Mouse (Mus musculus) bone marrow, adult 2 months (tissue): ENCODE results near the gene Cngb1. TPM values are rescaled to one million over a fixed set of nuclear protein-coding genes. Genes with fewer than 3 reads are reported as not detected.
A peak's percentile ranks its signal among the peaks of the same experiment; 100 is the strongest.

Experiments
- H3K27ac ChIP-seq: fragments of 200-500 bp; 2 replicates; pipeline ENCODE4 v1.5.1; 2012; ENCODE audit warnings: low read depth, mild to moderate bottlenecking, control low read depth, inconsistent platforms, low read length; ENCODE audit not compliant: control insufficient read depth, poor library complexity, insufficient read depth
- H3K4me1 ChIP-seq: fragments of 200-500 bp; 2 replicates; pipeline ENCODE4 v1.6.1; 2011; ENCODE audit warnings: low read length; ENCODE audit not compliant: control insufficient read depth, insufficient read depth
- H3K4me3 ChIP-seq: fragments of 200-500 bp; replicated peaks from 2 replicates; pipeline ENCODE3; 2011; ENCODE audit warnings: mild to moderate bottlenecking, low read depth, low read length, control low read depth; ENCODE audit not compliant: control insufficient read depth
- CTCF ChIP-seq: fragments of 200-500 bp; IDR thresholded peaks from 2 replicates; pipeline ENCODE4 v1.5.1; 2011; ENCODE audit warnings: low read length, control low read depth; ENCODE audit not compliant: control insufficient read depth, insufficient read depth
- POLR2A ChIP-seq: fragments of 200-500 bp; IDR thresholded peaks from 2 replicates; pipeline ENCODE4 v1.6.1; 2011; ENCODE audit warnings: low read depth, mild to moderate bottlenecking, control low read depth, low read length, borderline replicate concordance; ENCODE audit not compliant: control insufficient read depth
- WGBS: fragments of 180-500 bp; shearing (Covaris S2); methylation state at CpG from one replicate; pipeline ENCODE4 v1.1.7; 2018; 5-methylcytosine and 5-hydroxymethylcytosine counted together
- polyA plus RNA-seq: library from polyadenylated mRNA; stranded (reverse); fragments of >200 nt; gene quantifications from 2 replicates; pipeline ENCODE4 v1.2.4, GENCODE M21; 2011; ENCODE audit warnings: low replicate concordance; ENCODE audit not compliant: missing spikeins, insufficient read depth, insufficient read length

The Cngb1 gene
- polyA plus RNA-seq, 1 experiment = 2.1 TPM

- H3K4me1 ChIP-seq = no peaks in the 10 kb centered on the region
- 43% methylated on average over 4 of the region's 4 CpGs for WGBS
- no peak overlapping the region for H3K4me3 ChIP-seq
- H3K27ac ChIP-seq = no peak overlapping the region
- TF ChIP-seq CTCF (no peak), POLR2A (no peak)
Observed at GRCm38 (mm10) chr8:95271841-95272240, 34.5 kb downstream of the Cngb1 start.

- Histone ChIP-seq H3K4me1 (no peaks in the 10 kb centered on the region), H3K4me3 (no peak overlapping the region), H3K27ac (no peak overlapping the region; the same call in 1 of the 2 replicates)
- 93% methylated on average over 12 of the region's 12 CpGs for WGBS
- TF ChIP-seq CTCF = no peak
- TF ChIP-seq POLR2A = no peak
Observed at GRCm38 (mm10) chr8:95270501-95270900, 35.9 kb downstream of the Cngb1 start.

- Histone ChIP-seq H3K4me3 (no peak overlapping the region), H3K4me1 (no peaks in the 10 kb centered on the region), H3K27ac (no peak overlapping the region)
- 65% methylated on average over 2 of the region's 2 CpGs for WGBS
- no peak for TF ChIP-seq POLR2A
- no peak for TF ChIP-seq CTCF
Observed at GRCm38 (mm10) chr8:95262181-95262580, 44.2 kb downstream of the Cngb1 start.

- 81% methylated on average over 10 of the region's 10 CpGs for WGBS
- H3K4me1 ChIP-seq = no peaks in the 10 kb centered on the region
- no peak overlapping the region for H3K4me3 ChIP-seq
- TF ChIP-seq CTCF (no peak), POLR2A (no peak)
- H3K27ac ChIP-seq = no peak overlapping the region
Observed at GRCm38 (mm10) chr8:95255611-95256010, 50.8 kb downstream of the Cngb1 start.

GRCm38 (mm10) chr8:95254564-95255434, 51.6 kb downstream of the Cngb1 start:
- WGBS = 25% methylated on average over 16 of the region's 16 CpGs
- Histone ChIP-seq H3K4me1 (no peaks in the 10 kb centered on the region), H3K27ac (no peak overlapping the region), H3K4me3 (no peak overlapping the region)
- peak; percentile 76 for TF ChIP-seq CTCF
- TF ChIP-seq POLR2A = no peak

- Histone ChIP-seq H3K4me3 (no peak overlapping the region), H3K4me1 (no peaks in the 10 kb centered on the region), H3K27ac (no peak overlapping the region; the same call in 1 of the 2 replicates)
- no peak for TF ChIP-seq CTCF
- TF ChIP-seq POLR2A = no peak
- WGBS = 77% methylated on average over 9 of the region's 9 CpGs
Observed at GRCm38 (mm10) chr8:95252056-95252455, 54.3 kb downstream of the Cngb1 start.

- peaks cover 2% of the 10 kb centered on the region for H3K4me1 ChIP-seq
- no peak overlapping the region for H3K4me3 ChIP-seq
- WGBS = 31% methylated on average over 4 of the region's 4 CpGs
- H3K27ac ChIP-seq = no peak overlapping the region
- TF ChIP-seq CTCF (peak; percentile 47), POLR2A (no peak)
Observed at GRCm38 (mm10) chr8:95249847-95250246, 56.5 kb downstream of the Cngb1 start.

GRCm38 (mm10) chr8:95247277-95247676, 59.1 kb downstream of the Cngb1 start:
- 50% methylated on average over 5 of the region's 5 CpGs for WGBS

More at GRCm38 (mm10) chr8:95247277-95247676, 59.1 kb downstream of the Cngb1 start:
- H3K4me3 ChIP-seq = no peak overlapping the region
- peaks cover 2% of the 10 kb centered on the region for H3K4me1 ChIP-seq
- TF ChIP-seq CTCF = no peak
- no peak for TF ChIP-seq POLR2A
- no peak overlapping the region for H3K27ac ChIP-seq
